ENCODE assay signal across 8 mouse cellular contexts in the genomic region with DNA sequence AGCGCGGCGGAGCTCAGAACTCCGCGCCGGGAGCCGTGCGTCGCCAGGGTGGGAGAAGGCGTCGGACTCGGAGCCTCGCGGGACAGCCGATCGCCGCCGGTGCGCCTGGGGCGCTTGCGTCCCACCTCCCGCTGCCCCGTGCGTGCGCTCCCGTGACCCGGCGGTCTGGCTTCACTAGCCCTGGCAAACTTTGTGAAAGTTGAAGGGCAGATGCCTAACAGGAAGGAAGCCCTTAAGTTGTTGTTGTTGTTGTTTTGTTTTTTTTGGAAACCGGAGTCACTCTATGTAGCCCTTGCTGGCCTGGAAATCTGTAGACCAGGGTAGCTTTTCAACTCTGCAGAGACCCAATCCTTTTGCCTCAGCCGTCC. TPM values are rescaled to one million over a fixed set of nuclear protein-coding genes. Genes with fewer than 3 reads are reported as not detected.
DNase-seq lines count a peak whose midpoint lies in the region; ATAC-seq and TF ChIP-seq lines count a peak whose summit lies in the region.

No protein-coding gene starts in this region.

- no peak for TF ChIP-seq RAD21 in CH12.LX (IDR thresholded peaks at IDR 0.05; ENCODE audit: low read depth, low read length)

- H3K4me1 ChIP-seq in CH12.LX (ENCODE audit: control insufficient read depth in 1 of 2, insufficient read depth in 2 of 2): peaks cover 0 to 11% of the 10 kb centered on the region in 2 experiments; a peak in 1 of 4 replicates
- no peaks in the 10 kb centered on the region for H3K4me1 ChIP-seq in forebrain, embryonic 12.5 days
- H3K4me1 ChIP-seq in liver, embryonic 15.5 days (replicated peaks): peaks cover 69% of the 10 kb centered on the region

- peak overlapping the region; percentile 61 to 80 (median 79) for H3K4me3 ChIP-seq in CH12.LX (replicated peaks in 1 of 3; ENCODE audit: low read depth in 2 of 3, low read length in 2 of 3, poor library complexity in 1 of 3)
- peak overlapping the region; percentile 70 for H3K4me3 ChIP-seq in forebrain, embryonic 12.5 days (replicated peaks)
- H3K4me3 ChIP-seq in liver, embryonic 15.5 days (replicated peaks): peak overlapping the region; percentile 89

- peaks cover 20% of the 10 kb centered on the region for H3K27me3 ChIP-seq in CH12.LX (replicated peaks)
- peaks cover 9% of the 10 kb centered on the region; the same call in 1 of the 2 replicates for H3K27me3 ChIP-seq in forebrain, embryonic 12.5 days
- H3K27me3 ChIP-seq in liver, embryonic 15.5 days: no peaks in the 10 kb centered on the region

- no peak overlapping the region for H3K27ac ChIP-seq in CH12.LX (ENCODE audit: insufficient read depth, low read depth)
- peak overlapping the region; percentile 61; the same call in 1 of the 2 replicates for H3K27ac ChIP-seq in forebrain, embryonic 12.5 days
- peak overlapping the region; percentile 87 for H3K27ac ChIP-seq in liver, embryonic 15.5 days (replicated peaks)

- no peaks in the 10 kb centered on the region for H3K79me2 ChIP-seq in CH12.LX (replicated peaks; ENCODE audit: control insufficient read depth, extremely low read depth, insufficient read depth, poor library complexity, severe bottlenecking)

- no peak for TF ChIP-seq CTCF in CH12.LX (conservative IDR thresholded peaks at IDR 0.05 in 1 of 2, IDR thresholded peaks at IDR 0.05 in 1 of 2; ENCODE audit: low read depth in 2 of 2, low read length in 2 of 2)

- 1% methylated on average over 30 of the region's 30 CpGs for WGBS in forebrain, embryonic 12.5 days
- WGBS in liver, embryonic 15.5 days (ENCODE audit: insufficient replicate concordance): under 1% methylated on average over 30 of the region's 30 CpGs

- no peak for TF ChIP-seq POLR2A in CH12.LX (IDR thresholded peaks at IDR 0.05; ENCODE audit: low read depth, low read length)

- dilution Hi-C loops in CH12.LX (cut with MboI; ENCODE audit: extremely low pct_ligation_motif_present, extremely low pct_unique_long_range_greater_than_20kb, low sequenced_read_pairs): no loop called here

- H3K4me2 ChIP-seq in CH12.LX (ENCODE audit: insufficient read depth, low read depth, poor library complexity, severe bottlenecking): peak overlapping the region; percentile 52
- H3K4me2 ChIP-seq in forebrain, embryonic 12.5 days: peak overlapping the region; percentile 65
- H3K4me2 ChIP-seq in liver, embryonic 15.5 days: peak overlapping the region; percentile 95

- no peaks in the 10 kb centered on the region for H3K36me3 ChIP-seq in CH12.LX (replicated peaks in 1 of 2; ENCODE audit: control insufficient read depth in 1 of 2, insufficient read depth in 1 of 2, low read length in 1 of 2)
- H3K36me3 ChIP-seq in forebrain, embryonic 12.5 days (replicated peaks): no peaks in the 10 kb centered on the region
- H3K36me3 ChIP-seq in liver, embryonic 15.5 days (replicated peaks): no peaks in the 10 kb centered on the region

- H3K9ac ChIP-seq in CH12.LX (ENCODE audit: insufficient read depth, low read depth): peak overlapping the region; percentile 74
- peak overlapping the region; percentile 75 for H3K9ac ChIP-seq in forebrain, embryonic 12.5 days
- H3K9ac ChIP-seq in liver, embryonic 15.5 days: peak overlapping the region; percentile 90

- DNase-seq in embryo, embryonic 11.5 days (ENCODE audit: low read depth, low spot score): peak; percentile 14
- no peak for DNase-seq in embryo, embryonic 10.5 days (ENCODE audit: low spot score)
- DNase-seq in CH12.LX (ENCODE audit: extremely low read depth): peak; percentile 17
- DNase-seq in adrenal gland, adult 18-20 months (ENCODE audit: low spot score in 2 of 2): no peak
- no peak for DNase-seq in gastrocnemius, postnatal 4 days (ENCODE audit: low spot score in 2 of 2)
- no peak for DNase-seq in left cerebral cortex, adult 8-10 months (ENCODE audit: low spot score in 2 of 2)

- no peak; the same call in 1 of the 2 replicates for ATAC-seq in forebrain, embryonic 12.5 days (ENCODE audit: low FRiP score)
- peak; percentile 49 for ATAC-seq in liver, embryonic 15.5 days (ENCODE audit: insufficient read depth)

- in situ Hi-C loops in CH12.LX (cut with MboI; ENCODE audit: low pct_ligation_motif_present, low pct_unique_long_range_greater_than_20kb, low sequenced_read_pairs): no loop called here

- TF ChIP-seq EP300 in CH12.LX (IDR thresholded peaks at IDR 0.05; ENCODE audit: low read length): no peak

- no peaks in the 10 kb centered on the region for H3K9me3 ChIP-seq in CH12.LX (replicated peaks; ENCODE audit: low read length)
- no peaks in the 10 kb centered on the region for H3K9me3 ChIP-seq in forebrain, embryonic 12.5 days
- H3K9me3 ChIP-seq in liver, embryonic 15.5 days (replicated peaks): no peaks in the 10 kb centered on the region

TF ChIP-seq in CH12.LX, 34 proteins besides CTCF, POLR2A, EP300 and RAD21:
- TF ChIP-seq BHLHE40 (IDR thresholded peaks at IDR 0.05; ENCODE audit: low read depth, low read length) (peak; percentile 79), MAX (IDR thresholded peaks at IDR 0.05; ENCODE audit: low read length) (0 out of 2 replicates have a peak, but pooled peaks have one; percentile 15), ETS1 (conservative IDR thresholded peaks at IDR 0.05; ENCODE audit: low read depth, low read length) (no peak), USF1 (IDR thresholded peaks at IDR 0.05; ENCODE audit: low read depth, low read length) (no peak), HCFC1 (IDR thresholded peaks at IDR 0.05; ENCODE audit: low read depth, low read length) (0 out of 2 replicates have a peak, but pooled peaks have one; percentile 12)

RNA-seq across cellular contexts. Expression of a gene that starts 0.6 kb away (rescaled TPM):
- total RNA-seq in CH12.LX (2012; rRNA removed) (6.0 and 7.3 TPM in 2 replicates), CH12.LX (2014; rRNA removed) (8.8 and 9.9 TPM in 2 replicates)
- polyA plus RNA-seq in CH12.LX (2012; ENCODE audit: insufficient read length, low read depth): 12.2 and 14.3 TPM in 2 replicates
- 17.6 and 18.5 TPM in 2 replicates for polyA plus RNA-seq in forebrain, embryonic 12.5 days (2016; fragmentation: Nextera tagmentation; extraction: Ambion mirVana)
- 24.6 and 27.0 TPM in 2 replicates for polyA plus RNA-seq in liver, embryonic 15.5 days (2015; fragmentation: Nextera tagmentation; extraction: Ambion mirVana)
- 10 to 100 TPM; 91.2 to 99.4 TPM for total RNA-seq in adrenal gland, adult 18-20 months (2021)
- total RNA-seq in gastrocnemius, postnatal 4 days (2021): 10 to 100 TPM; 26.3 to 26.4 TPM
- 10 to 100 TPM; 19.4 to 20.9 (median 20.0) TPM for total RNA-seq in left cerebral cortex, adult 8-10 months (2022)

RNA-seq across cellular contexts. Expression of a gene that starts 57.8 kb away (rescaled TPM):
- total RNA-seq in CH12.LX (2012; rRNA removed): 18.2 and 23.9 TPM in 2 replicates
- 7.3 and 9.5 TPM in 2 replicates for total RNA-seq in CH12.LX (2014; rRNA removed)
- 11.4 and 12.2 TPM in 2 replicates for polyA plus RNA-seq in CH12.LX (2012; ENCODE audit: insufficient read length, low read depth)
- polyA plus RNA-seq in forebrain, embryonic 12.5 days (2016; fragmentation: Nextera tagmentation; extraction: Ambion mirVana): 36.4 and 37.0 TPM in 2 replicates
- 13.7 and 16.5 TPM in 2 replicates for polyA plus RNA-seq in liver, embryonic 15.5 days (2015; fragmentation: Nextera tagmentation; extraction: Ambion mirVana)
- total RNA-seq in adrenal gland, adult 18-20 months (2021): 10 to 100 TPM; 59.0 to 93.2 TPM
- total RNA-seq in gastrocnemius, postnatal 4 days (2021): 10 to 100 TPM; 55.9 to 57.0 TPM
- 10 to 100 TPM; 28.5 to 29.8 (median 29.6) TPM for total RNA-seq in left cerebral cortex, adult 8-10 months (2022)

Comparison
In these comparisons a context has a peak if more than half of its experiments do, and no peak if none do; other contexts are left out.
1. DNase-seq: peak in embryo, embryonic 11.5 days (single experiment) and CH12.LX (single experiment); none in embryo, embryonic 10.5 days (single experiment), adrenal gland, adult 18-20 months (0 of 2), gastrocnemius, postnatal 4 days (0 of 2) and left cerebral cortex, adult 8-10 months (0 of 2).
2. Peak in every context shown above with its lines, with median percentiles within 50 percentile points of each other: H3K4me2 ChIP-seq, H3K4me3 ChIP-seq and H3K9ac ChIP-seq.